Mouse (Mus musculus) myocyte (in vitro differentiated cells): ENCODE results near the gene Vamp5.

Source experiments
- CEBPB ChIP-seq: IDR thresholded peaks from 2 replicates; pipeline ENCODE4 v1.6.1; 2011; ENCODE audit warnings: mild to moderate bottlenecking, moderate library complexity; ENCODE audit not compliant: poor library complexity, insufficient read depth, severe bottlenecking
- E2F4 ChIP-seq: IDR thresholded peaks from one replicate; pipeline ENCODE4 v1.6.1; 2011; ENCODE audit warnings: mild to moderate bottlenecking, control low read depth, moderate library complexity; ENCODE audit not compliant: insufficient read depth
- MAX ChIP-seq: IDR thresholded peaks from one replicate; pipeline ENCODE4 v1.6.1; 2011; ENCODE audit warnings: low read depth, mild to moderate bottlenecking, control low read depth
- MYOD1 ChIP-seq, 3 experiments: IDR thresholded peaks; one replicate each; pipeline ENCODE4 v1.6.1; 2011; ENCODE audit warnings: control low read depth in 2 of 3, low read depth in 2 of 3, mild to moderate bottlenecking in 2 of 3, moderate library complexity in 1 of 3; ENCODE audit not compliant: insufficient read length in 2 of 3, control insufficient read depth in 1 of 3
- MYOG ChIP-seq, 3 experiments: IDR thresholded peaks; one replicate each; pipeline ENCODE4 v1.6.1; 2011; ENCODE audit warnings: control low read depth in 2 of 3, low read depth in 2 of 3, mild to moderate bottlenecking in 2 of 3; ENCODE audit not compliant: insufficient read length in 2 of 3, control insufficient read depth in 1 of 3, insufficient read depth in 1 of 3
- POLR2A ChIP-seq: IDR thresholded peaks from one replicate; pipeline ENCODE4 v1.6.1; 2011; ENCODE audit warnings: low read depth, mild to moderate bottlenecking, control low read depth, moderate library complexity; ENCODE audit not compliant: insufficient read length
- POLR2AphosphoS2 ChIP-seq: IDR thresholded peaks from one replicate; pipeline ENCODE4 v1.6.1; 2011; ENCODE audit warnings: low read depth, control low read depth; ENCODE audit not compliant: insufficient read length
- REST ChIP-seq: IDR thresholded peaks from one replicate; pipeline ENCODE4 v1.6.1; 2011; ENCODE audit warnings: mild to moderate bottlenecking, control low read depth, moderate library complexity; ENCODE audit not compliant: insufficient read depth, insufficient read length
- SRF ChIP-seq: IDR thresholded peaks from one replicate; pipeline ENCODE4 v1.6.1; 2011; ENCODE audit warnings: low read depth; ENCODE audit not compliant: control insufficient read depth, insufficient read length
- TCF12 ChIP-seq: IDR thresholded peaks from one replicate; pipeline ENCODE4 v1.6.1; 2011; ENCODE audit warnings: mild to moderate bottlenecking, control low read depth; ENCODE audit not compliant: poor library complexity, insufficient read depth, severe bottlenecking
- TCF3 ChIP-seq: IDR thresholded peaks from one replicate; pipeline ENCODE4 v1.6.1; 2011; ENCODE audit warnings: low read depth, control low read depth; ENCODE audit not compliant: insufficient read length
- USF1 ChIP-seq: IDR thresholded peaks from one replicate; pipeline ENCODE4 v1.6.1; 2011; ENCODE audit warnings: low read depth, mild to moderate bottlenecking, control low read depth, moderate library complexity

DNA sequence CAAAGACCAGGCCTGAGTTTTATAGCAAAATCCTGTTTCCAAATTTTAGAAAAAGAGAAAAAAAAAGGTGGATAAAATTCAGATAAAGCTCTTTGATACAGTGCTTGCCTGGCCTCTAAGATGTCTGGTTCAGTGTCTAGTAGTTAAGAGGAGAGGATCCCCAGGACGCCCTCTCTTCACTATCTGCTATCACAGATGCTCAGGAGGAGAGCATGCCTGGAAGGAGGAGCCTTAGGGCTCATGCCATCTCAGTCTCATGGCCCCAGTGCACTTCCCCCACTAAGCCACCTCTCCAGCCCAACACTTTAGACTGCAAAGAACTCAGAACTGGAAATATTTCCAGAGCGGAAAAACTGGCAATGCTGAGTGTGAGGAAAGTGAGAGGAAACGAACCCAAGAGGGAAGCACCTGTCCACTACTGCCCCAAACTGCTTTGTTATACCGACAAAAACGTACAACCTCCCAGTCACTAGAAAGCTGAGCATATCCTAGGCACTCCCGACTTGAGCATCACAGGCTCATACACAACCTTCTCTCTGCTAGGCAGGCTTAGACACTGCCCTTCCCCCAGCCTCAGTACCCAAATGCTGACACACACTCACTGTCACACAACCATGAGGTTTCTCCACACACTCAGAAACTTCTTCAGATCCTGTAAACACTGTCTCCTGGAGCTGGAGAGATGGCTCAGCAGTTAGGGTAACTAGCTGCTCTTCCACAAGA, 56.3 kb downstream of the Vamp5 start:
- TF ChIP-seq USF1 (no peak), MAX (no peak), POLR2AphosphoS2 (no peak), MYOD1 (IDR thresholded peaks at IDR 0.05; ENCODE audit: control insufficient read depth in 1 of 3, insufficient read length in 2 of 3, low read depth in 2 of 3) (no peak), POLR2A (no peak), TCF12 (no peak), E2F4 (no peak), MYOG (IDR thresholded peaks at IDR 0.05; ENCODE audit: control insufficient read depth in 1 of 3, insufficient read depth in 1 of 3, insufficient read length in 2 of 3, low read depth in 2 of 3) (no peak), SRF (no peak), CEBPB (no peak), REST (no peak), TCF3 (no peak)
